Mouse (Mus musculus) frontal cortex, postnatal 10 days (tissue): ENCODE results near the gene Ccdc60.
A peak's percentile ranks its signal among the peaks of the same experiment; 100 is the strongest.
"Not testable (repeated sequence)": the region's sequence is repeated elsewhere in the genome, so short reads cannot be mapped to it uniquely, and the experiment has no call there.

Experiments used
- DNase-seq, 2 experiments: peaks; one replicate each; pipeline ENCODE4 v3.0.0; 2022; ENCODE audit warnings: low spot score in 2 of 2, mixed read lengths in 1 of 2

Gene Ccdc60

DNA sequence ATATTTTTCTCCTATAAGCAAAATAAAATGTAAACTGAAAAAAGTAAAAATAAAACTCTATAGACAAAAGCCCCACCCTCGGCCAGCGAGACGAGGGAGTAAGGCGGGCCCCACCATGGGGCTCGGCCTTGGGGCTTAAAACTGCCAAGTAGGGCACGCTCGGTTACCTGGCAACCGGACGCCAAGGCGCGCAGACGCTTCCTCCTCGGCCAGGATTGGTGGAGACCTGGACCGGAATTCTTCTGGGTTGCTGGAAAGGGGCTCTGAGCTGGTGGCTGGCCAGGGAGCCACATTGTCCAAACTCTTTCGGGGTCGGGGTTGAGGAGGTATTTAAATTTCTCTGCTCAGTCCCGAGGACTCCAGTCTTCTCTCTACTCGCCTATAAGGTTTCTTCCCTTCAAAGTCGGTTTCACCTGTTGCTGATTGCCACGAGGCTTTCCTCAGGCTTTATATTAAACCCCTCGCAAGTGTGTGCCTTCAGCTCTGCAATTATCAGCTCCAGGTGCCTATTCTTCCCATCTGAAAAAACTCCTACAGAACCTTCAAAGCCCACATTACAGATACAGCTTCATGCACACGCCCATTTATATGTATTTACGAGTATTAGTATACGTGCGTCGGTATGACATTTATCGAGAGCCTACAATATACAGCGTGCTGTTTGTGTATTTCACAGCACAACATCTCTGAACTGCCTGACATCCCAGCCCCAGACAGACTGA is at the start of gene Ccdc60:
Gene Ccdc60 (minus strand): TSS at position 137 of the 722 bp plus-strand sequence.
- DNase-seq, result no peak

- no peak for DNase-seq
These were observed 47.4 kb upstream of the Ccdc60 start for GRCm38 (mm10) chr5:116336191-116336590.

DNA sequence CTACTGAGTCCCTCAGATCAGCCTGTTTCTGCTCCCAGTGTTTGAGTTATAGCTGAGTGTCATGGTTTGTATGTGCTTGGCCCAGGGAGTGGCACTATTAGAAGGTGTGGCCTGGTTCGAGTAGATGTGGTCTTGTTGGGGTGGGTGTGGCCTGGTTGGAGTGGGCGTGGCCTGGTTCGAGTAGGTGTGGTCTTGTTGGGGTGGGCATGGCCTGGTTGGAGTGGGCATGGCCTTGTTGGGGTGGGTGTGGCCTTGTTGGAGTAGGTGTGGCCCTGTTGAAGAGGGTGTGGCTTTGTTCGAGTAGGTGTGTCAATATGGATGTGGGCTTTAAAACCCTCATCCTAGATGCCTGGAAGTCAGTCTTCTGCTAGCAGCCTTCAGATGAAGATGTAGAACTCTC is 40.1 kb upstream of the Ccdc60 start:
- no peak for DNase-seq

GRCm38 (mm10) chr5:116323401-116323800 is 34.6 kb upstream of the Ccdc60 start:
- DNase-seq, result no peak

DNA sequence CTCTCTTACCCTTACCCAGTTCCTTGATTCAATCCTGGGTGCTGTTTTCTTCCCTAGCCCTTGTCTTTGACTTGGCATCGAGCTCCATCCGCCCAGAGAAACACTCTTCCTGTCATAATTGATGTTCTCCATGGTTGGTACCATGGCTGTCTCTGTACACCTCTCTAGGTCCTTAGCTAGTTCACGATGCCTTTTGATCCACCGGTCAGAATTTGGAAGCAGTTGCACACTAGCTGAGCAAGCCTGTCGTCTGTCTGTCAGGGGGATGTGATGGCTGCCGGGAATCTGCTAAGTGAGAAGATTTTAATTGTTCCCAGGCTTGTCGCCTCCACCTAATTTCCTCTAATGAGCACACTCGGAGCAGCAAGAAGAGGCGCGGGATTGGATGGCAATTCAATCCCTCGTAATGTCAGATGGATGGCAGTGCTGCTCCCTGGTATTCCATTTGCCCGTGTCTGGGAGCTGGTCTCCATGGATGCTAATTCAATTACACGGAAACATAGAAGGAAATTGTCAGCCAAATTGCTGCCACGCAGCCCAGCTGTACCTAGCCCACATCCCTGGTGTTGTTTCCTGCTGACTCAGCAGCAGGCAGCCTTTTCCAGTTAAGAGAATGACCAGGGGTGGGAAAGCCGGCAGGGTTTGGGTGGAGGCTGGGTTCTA is 33.7 kb upstream of the Ccdc60 start:
- DNase-seq, result peak in 1 of 2 experiments; percentile 17

DNA sequence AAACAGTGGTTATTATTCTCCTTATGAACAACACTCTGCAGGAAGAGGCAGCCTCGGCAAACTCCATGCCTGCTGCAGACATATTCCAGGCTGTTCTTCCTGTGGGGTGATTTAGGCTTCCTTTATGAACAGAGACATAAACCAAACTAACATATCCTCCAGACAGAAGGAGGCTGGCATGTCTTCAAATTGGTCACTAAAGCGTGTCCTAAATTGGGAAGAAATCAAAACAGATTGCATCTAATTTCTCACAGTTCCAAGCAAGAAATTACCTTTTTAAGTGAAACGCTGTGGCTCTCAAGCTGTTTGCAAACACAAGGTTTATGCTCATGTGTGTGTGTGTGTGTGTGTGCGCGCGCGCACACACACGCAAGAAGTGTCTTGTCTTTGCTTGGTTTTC is 24.9 kb upstream of the Ccdc60 start:
- no peak for DNase-seq

DNA sequence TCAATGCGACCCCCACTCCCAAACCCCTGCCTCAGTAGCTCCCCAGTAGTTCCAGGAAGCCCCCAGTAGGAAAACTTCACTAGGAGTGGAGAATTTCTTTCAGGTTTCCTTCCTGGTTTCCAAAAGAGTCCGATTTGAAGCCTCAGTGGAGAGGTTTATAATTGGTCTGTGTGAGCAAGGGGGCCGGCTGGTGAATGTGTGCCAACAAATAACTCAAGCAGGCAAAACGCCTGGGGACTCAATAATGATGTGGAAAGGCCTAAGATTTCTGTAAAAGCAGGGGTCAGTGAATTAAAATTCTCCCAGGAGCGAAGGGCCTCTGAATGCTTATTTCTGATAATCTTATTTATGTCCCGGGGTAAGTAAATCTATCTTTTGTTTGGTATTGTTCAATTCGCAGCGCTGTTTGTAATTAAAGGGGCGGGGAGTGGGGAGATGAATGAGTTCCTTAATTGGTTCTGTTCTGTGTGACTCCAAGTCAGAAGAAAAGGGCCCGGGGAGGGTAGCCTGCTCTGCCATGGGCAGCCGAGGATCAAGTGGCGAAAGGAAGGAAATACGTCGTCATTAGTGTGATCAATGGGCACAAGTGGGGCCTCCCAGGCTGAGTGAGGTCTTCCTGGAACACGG is 23.4 kb upstream of the Ccdc60 start:
- no peak for DNase-seq

- DNase-seq, result no peak
These were observed 22.9 kb upstream of the Ccdc60 start for GRCm38 (mm10) chr5:116311636-116312035.

- DNase-seq, result no peak
These were observed 20.6 kb upstream of the Ccdc60 start for GRCm38 (mm10) chr5:116309383-116309801.

DNA sequence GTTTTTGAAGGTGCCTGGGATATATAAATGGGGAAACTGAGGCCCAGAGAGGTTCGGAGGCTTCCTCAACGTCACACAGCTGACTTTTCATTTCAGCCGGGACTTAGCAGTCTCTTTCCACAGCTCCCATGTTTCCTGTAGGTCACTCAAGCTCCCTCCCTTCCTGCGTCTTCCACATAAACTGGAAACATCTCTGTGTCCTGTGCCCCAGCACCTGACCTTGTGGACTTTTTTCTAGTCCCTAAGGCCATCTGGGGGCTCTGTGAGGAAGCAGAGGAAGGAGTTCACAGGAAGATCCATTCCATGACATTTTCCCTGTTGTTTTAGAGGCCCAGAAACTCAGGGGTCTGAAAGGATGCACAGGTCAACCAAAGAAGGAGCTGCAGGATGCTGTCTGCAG is 16.8 kb upstream of the Ccdc60 start:
- DNase-seq, result no peak

GRCm38 (mm10) chr5:116305146-116305545 is 16.4 kb upstream of the Ccdc60 start:
- DNase-seq, result not testable (repeated sequence)

DNA sequence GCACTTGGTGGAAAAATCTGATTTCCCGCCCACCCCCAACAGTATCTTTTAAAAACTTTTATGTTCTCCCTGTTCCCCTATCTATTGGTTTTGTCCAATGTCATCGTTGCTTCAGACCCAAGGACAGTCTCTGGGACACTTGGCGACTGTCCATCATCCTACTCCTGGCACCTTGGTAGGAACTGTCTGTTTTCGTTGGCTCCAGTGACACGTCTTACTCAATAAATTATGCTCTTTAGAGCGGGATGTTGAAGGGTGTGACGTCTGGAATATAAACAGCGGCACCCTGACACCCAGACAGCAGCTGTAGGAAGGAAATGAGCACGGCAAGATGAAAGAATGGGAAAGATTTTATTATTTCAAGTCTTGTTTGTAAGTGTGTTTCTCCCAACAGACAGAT is 12.2 kb upstream of the Ccdc60 start:
- no peak for DNase-seq

GRCm38 (mm10) chr5:116293501-116293900 is 4.7 kb upstream of the Ccdc60 start:
- no peak for DNase-seq

GRCm38 (mm10) chr5:116290584-116290983 is 1.8 kb upstream of the Ccdc60 start:
- no peak for DNase-seq

- no peak for DNase-seq
These were observed 1.1 kb upstream of the Ccdc60 start for GRCm38 (mm10) chr5:116289897-116290296.

GRCm38 (mm10) chr5:116288183-116288582 is 602 bp downstream of the Ccdc60 start:
- no peak for DNase-seq

- DNase-seq, result no peak
These were observed 3.1 kb downstream of the Ccdc60 start for GRCm38 (mm10) chr5:116285532-116286176.

GRCm38 (mm10) chr5:116280518-116280917 is 8.3 kb downstream of the Ccdc60 start:
- no peak for DNase-seq

DNA sequence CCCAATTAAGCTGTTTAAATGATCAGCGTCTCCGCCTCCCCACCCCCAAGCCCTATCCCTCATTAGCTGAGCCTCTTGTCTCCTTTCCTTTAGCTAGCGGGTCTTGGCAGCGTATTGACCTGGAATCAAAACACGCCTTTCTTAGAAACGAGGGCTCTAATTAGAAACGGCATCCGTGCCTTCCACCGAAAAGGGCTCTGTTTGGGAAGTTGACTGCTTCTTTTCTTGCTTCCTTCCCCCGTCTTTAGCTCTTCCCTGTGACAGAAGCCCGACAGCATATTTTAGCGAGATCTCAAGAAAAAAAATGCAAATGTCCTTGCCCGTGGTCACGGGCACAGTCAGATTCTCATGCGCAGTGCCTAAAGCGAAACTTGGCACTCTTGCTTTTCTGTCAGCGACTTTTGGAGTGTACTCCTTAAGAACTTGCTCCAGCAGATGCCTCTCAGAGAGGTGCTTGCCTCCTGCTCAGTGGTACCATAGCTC is 10.3 kb downstream of the Ccdc60 start:
- peak; percentile 22 to 23 for DNase-seq

- no peak for DNase-seq
These were observed 10.8 kb downstream of the Ccdc60 start for GRCm38 (mm10) chr5:116277951-116278350.

- no peak for DNase-seq
These were observed 14.0 kb downstream of the Ccdc60 start for GRCm38 (mm10) chr5:116274818-116275217.

GRCm38 (mm10) chr5:116274365-116274764 is 14.4 kb downstream of the Ccdc60 start:
- DNase-seq, result no peak
